8 mouse cellular contexts compared by ENCODE assay signal in the genomic region with DNA sequence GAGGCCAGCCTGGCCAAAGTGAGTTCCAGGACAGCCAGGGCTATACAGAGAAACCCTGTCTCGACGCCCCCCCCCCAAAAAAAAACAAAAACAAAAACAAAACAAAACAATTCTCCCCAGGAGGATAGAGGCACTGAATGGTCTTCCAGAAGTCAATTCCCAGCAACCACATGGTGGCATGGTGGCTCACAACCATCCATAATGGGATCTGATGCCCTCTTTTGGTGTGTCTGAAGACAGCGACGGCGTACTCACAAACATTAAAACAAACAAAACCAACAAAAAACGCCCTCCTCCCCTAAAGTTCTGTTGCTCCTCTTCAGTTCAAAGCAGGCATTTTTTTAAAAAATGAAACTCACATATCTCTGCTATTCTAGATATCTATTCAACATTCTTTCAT. TPM values are rescaled to one million over a fixed set of nuclear protein-coding genes. Genes with fewer than 3 reads are reported as not detected.
DNase-seq lines count a peak whose midpoint lies in the region; ATAC-seq and TF ChIP-seq lines count a peak whose summit lies in the region.

No protein-coding gene starts in this region.

- no peak for TF ChIP-seq EP300 in liver, embryonic 14.5 days (IDR thresholded peaks at IDR 0.05; ENCODE audit: low read depth)
- TF ChIP-seq EP300 in stomach, postnatal 0 days (optimal IDR thresholded peaks at IDR 0.05) = no peak

- H3K36me3 ChIP-seq in megakaryocyte, embryonic 14.5 days (replicated peaks; ENCODE audit: low read length) = peaks cover 9% of the 10 kb centered on the region
- no peaks in the 10 kb centered on the region for H3K36me3 ChIP-seq in liver, embryonic 14.5 days (replicated peaks; ENCODE audit: control insufficient read depth, insufficient read depth, low read depth)
- no peaks in the 10 kb centered on the region; the same call in 1 of the 2 replicates for H3K36me3 ChIP-seq in stomach, postnatal 0 days (ENCODE audit: control insufficient read depth, insufficient read depth, low read length)

- under 1% methylated on average over 6 of the region's 6 CpGs for WGBS in liver, embryonic 14.5 days (ENCODE audit: insufficient replicate concordance)
- WGBS in stomach, postnatal 0 days = 12% methylated on average over 6 of the region's 6 CpGs

- TF ChIP-seq CTCF in liver, embryonic 14.5 days (IDR thresholded peaks at IDR 0.05; ENCODE audit: low read depth) = peak; percentile 52
- peak; percentile 47 for TF ChIP-seq CTCF in stomach, postnatal 0 days (IDR thresholded peaks at IDR 0.05; ENCODE audit: low read depth)

- peak overlapping the region; percentile 94 for H3K4me3 ChIP-seq in megakaryocyte, embryonic 14.5 days (replicated peaks)
- peak overlapping the region; percentile 72 to 91 for H3K4me3 ChIP-seq in liver, embryonic 14.5 days (ENCODE audit: insufficient read depth in 1 of 2, low read depth in 2 of 2, low read length in 2 of 2)
- peak overlapping the region; percentile 88 for H3K4me3 ChIP-seq in stomach, postnatal 0 days (ENCODE audit: low read depth, low read length)

- peaks cover 24% of the 10 kb centered on the region for H3K4me1 ChIP-seq in megakaryocyte, embryonic 14.5 days
- peaks cover 0 to 8% of the 10 kb centered on the region in 2 experiments; a peak in 2 of 4 replicates for H3K4me1 ChIP-seq in liver, embryonic 14.5 days (replicated peaks; ENCODE audit: control insufficient read depth in 2 of 2, insufficient read depth in 2 of 2, low read length in 1 of 2)
- no peaks in the 10 kb centered on the region for H3K4me1 ChIP-seq in stomach, postnatal 0 days (replicated peaks; ENCODE audit: control insufficient read depth, insufficient read depth)

- DNase-seq in cerebellum, postnatal 10 days = peak; percentile 32 to 37
- DNase-seq in heart, postnatal 4 days = peak; percentile 6
- peak in 1 of 3 experiments; percentile 9 for DNase-seq in liver, embryonic 14.5 days (ENCODE audit: low read depth in 3 of 3, low spot score in 3 of 3)
- no peak for DNase-seq in stomach, postnatal 0 days (ENCODE audit: low spot score)
- no peak for DNase-seq in urinary bladder, adult 2 months (ENCODE audit: low spot score)
- no peak for DNase-seq in ovary, postnatal 14 days (ENCODE audit: low spot score)

- H3K27me3 ChIP-seq in megakaryocyte, embryonic 14.5 days (replicated peaks) = no peaks in the 10 kb centered on the region
- no peaks in the 10 kb centered on the region for H3K27me3 ChIP-seq in liver, embryonic 14.5 days (ENCODE audit: control insufficient read depth, insufficient read depth, low read length)
- no peaks in the 10 kb centered on the region for H3K27me3 ChIP-seq in stomach, postnatal 0 days (ENCODE audit: control insufficient read depth, insufficient read depth, low read length)

- H3K9me3 ChIP-seq in megakaryocyte, embryonic 14.5 days = 0 out of 2 replicates have a peak, but pooled peaks cover under 1% of the 10 kb centered on the region
- H3K9me3 ChIP-seq in liver, embryonic 14.5 days (ENCODE audit: control insufficient read depth, low read length) = no peaks in the 10 kb centered on the region
- no peaks in the 10 kb centered on the region for H3K9me3 ChIP-seq in stomach, postnatal 0 days (ENCODE audit: control insufficient read depth, low read length)

- H3K27ac ChIP-seq in liver, embryonic 14.5 days = peak overlapping the region; percentile 82
- H3K27ac ChIP-seq in stomach, postnatal 0 days (replicated peaks) = peak overlapping the region; percentile 93

- peak overlapping the region; percentile 91 for H3K9ac ChIP-seq in liver, embryonic 14.5 days (replicated peaks)
- peak overlapping the region; percentile 91 for H3K9ac ChIP-seq in stomach, postnatal 0 days (ENCODE audit: low read length)

- peak overlapping the region; percentile 89 for H3K4me2 ChIP-seq in liver, embryonic 14.5 days (ENCODE audit: low read depth)
- peak overlapping the region; percentile 64 for H3K4me2 ChIP-seq in stomach, postnatal 0 days (replicated peaks; ENCODE audit: low read depth)

- ATAC-seq in megakaryocyte, adult 5-6 weeks (ENCODE audit: poor library complexity, severe bottlenecking) = no peak
- ATAC-seq in liver, embryonic 14.5 days (ENCODE audit: insufficient read depth) = no peak
- no peak for ATAC-seq in stomach, postnatal 0 days (ENCODE audit: low FRiP score, low TSS enrichment)

RNA-seq across cellular contexts. Expression of a gene that starts 0.9 kb away (rescaled TPM):
- 3.7 TPM in 1 of 2 replicates, not detected in the other for polyA plus RNA-seq in megakaryocyte, embryonic 14.5 days (2012; ENCODE audit: insufficient read depth, low replicate concordance)
- total RNA-seq in megakaryocyte, adult 5-6 weeks (2015) = 54.2 TPM in 2 replicates
- total RNA-seq in megakaryocyte, adult 5-6 weeks (2017) = 38.9 and 45.5 TPM in 2 replicates
- 100 to 1,000 TPM; 111 to 122 TPM for total RNA-seq in heart, postnatal 4 days (2021)
- 9.4 and 15.3 TPM in 2 replicates for polyA plus RNA-seq in liver, embryonic 14.5 days (2012; rRNA removed)
- polyA plus RNA-seq in liver, embryonic 14.5 days (2014; fragmentation: Nextera tagmentation; extraction: Ambion mirVana) = 19.6 and 21.3 TPM in 2 replicates
- 30.8 and 34.0 TPM in 2 replicates for polyA plus RNA-seq in stomach, postnatal 0 days (2015; fragmentation: Nextera tagmentation; extraction: Ambion mirVana)
- 45.5 and 48.1 TPM in 2 replicates for polyA plus RNA-seq in urinary bladder, adult 2 months (2012; rRNA removed)

RNA-seq across cellular contexts. Expression of a gene that starts 55.1 kb away (rescaled TPM):
- polyA plus RNA-seq in megakaryocyte, embryonic 14.5 days (2012; ENCODE audit: insufficient read depth, low replicate concordance) = 20.8 and 21.5 TPM in 2 replicates
- total RNA-seq in megakaryocyte, adult 5-6 weeks (2015) = 17.6 and 22.9 TPM in 2 replicates
- total RNA-seq in megakaryocyte, adult 5-6 weeks (2017) = 6.8 and 10.4 TPM in 2 replicates
- 10 to 100 TPM; 30.8 to 35.1 TPM for total RNA-seq in heart, postnatal 4 days (2021)
- 19.0 and 19.8 TPM in 2 replicates for polyA plus RNA-seq in liver, embryonic 14.5 days (2012; rRNA removed)
- polyA plus RNA-seq in liver, embryonic 14.5 days (2014; fragmentation: Nextera tagmentation; extraction: Ambion mirVana) = 27.4 and 28.2 TPM in 2 replicates
- polyA plus RNA-seq in stomach, postnatal 0 days (2015; fragmentation: Nextera tagmentation; extraction: Ambion mirVana) = 22.6 and 25.0 TPM in 2 replicates
- polyA plus RNA-seq in urinary bladder, adult 2 months (2012; rRNA removed) = 15.0 and 19.2 TPM in 2 replicates

Comparison
In these comparisons a context has a peak if more than half of its experiments do, and no peak if none do; other contexts are left out.
1. DNase-seq: peak in cerebellum, postnatal 10 days (2 of 2) and heart, postnatal 4 days (single experiment); none in stomach, postnatal 0 days (single experiment), urinary bladder, adult 2 months (single experiment) and ovary, postnatal 14 days (single experiment).
2. Peak in every context shown above with its lines, with median percentiles within 50 percentile points of each other: H3K4me3 ChIP-seq.